Mouse (Mus musculus) bone marrow macrophage, adult 2 months (primary cell): ENCODE data around the gene Foxk1.

Experiments used
- CTCF ChIP-seq: IDR thresholded peaks from 2 replicates; pipeline ENCODE4 v1.5.1; 2012; ENCODE audit warnings: low read depth, mild to moderate bottlenecking, low read length, moderate library complexity
- POLR2A ChIP-seq: IDR thresholded peaks from 2 replicates; pipeline ENCODE4 v1.6.1; 2012; ENCODE audit warnings: mild to moderate bottlenecking, low read depth, low read length, borderline replicate concordance

DNA sequence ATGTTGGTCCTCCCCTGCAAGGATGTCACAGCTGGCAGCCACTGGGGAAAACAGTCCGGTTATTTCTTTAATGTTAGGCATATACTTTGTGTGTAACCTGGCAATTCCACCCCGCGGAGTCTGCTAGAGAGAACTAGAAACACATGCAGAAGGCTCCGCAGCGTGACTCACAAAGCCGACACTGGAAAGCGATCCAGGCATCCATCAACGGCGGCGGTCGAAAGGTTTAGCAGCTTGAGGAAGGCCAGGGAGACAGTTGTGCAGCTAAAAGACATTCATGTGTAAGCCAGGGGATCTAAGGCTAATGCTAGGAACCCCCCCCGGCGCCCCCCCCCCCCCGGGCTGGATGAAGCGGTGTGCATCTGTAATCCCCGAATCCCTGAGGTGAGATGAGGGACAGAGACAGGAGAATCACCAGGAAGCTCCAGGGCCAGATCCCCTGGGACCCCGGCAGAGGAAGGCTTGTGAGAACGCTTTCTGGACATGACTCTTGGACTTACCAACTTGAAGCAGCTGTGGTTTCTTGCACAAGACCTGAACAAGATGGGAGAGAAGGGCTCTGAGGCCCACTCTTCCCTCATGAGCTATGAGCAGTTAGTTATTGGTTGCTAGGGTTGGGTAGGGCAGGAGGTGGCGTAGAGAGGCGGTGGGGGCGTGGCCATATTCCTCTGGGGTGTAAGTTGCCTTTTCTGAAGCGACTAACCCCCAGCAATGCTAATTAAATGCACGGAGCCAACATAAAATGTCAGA lies 16.2 kb upstream of the Foxk1 start:
- no peak for TF ChIP-seq CTCF
- TF ChIP-seq POLR2A: no peak
